Mouse (Mus musculus): ENCODE data around the gene Rnf166. TPM values are rescaled to one million over a fixed set of nuclear protein-coding genes. Genes with fewer than 3 reads are reported as not detected.
A peak's percentile ranks its signal among the peaks of the same experiment; 100 is the strongest.

Gene Rnf166
- polyA plus RNA-seq (2016; fragmentation: Nextera tagmentation; extraction: Ambion mirVana) = 16.6 and 17.3 TPM in 2 replicates

DNA sequence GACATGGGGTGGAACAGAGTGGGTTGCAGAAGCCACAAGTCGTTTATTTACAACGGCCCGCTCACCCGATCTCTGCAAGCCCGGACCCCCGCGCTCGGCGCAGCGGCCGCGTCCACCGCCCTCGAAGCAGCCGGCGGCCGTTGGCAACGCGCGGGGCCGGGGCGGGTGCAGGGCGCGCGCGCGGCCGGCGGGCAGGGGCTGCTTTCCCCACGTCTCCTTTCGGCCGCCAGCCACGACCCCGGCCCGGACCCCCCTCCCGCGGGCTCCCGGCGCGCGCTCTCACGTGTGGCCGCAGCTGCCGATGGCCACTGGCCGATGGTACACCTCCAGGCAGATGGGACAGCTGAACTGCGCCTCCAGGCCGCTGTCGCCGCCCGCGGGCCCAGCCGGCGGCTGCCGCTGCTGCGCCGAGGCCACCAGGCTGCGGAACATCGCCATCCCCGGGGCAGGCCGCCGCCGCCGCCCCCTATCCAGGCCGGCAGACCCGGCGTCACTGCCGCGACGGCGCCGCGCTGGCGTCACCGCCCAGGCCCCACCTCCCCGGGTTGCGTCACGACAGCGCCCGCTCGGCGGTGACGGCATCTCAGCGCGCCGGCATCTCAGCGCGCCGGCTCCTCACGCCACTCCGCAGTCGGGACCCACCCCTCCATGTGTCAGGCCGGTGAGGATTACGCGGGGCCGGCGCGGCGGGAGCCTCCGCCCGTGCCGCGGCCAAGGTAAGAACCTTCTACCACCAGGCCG is at the start of gene Rnf166, which contains the start of gene Ctu2:
TSS of gene Rnf166 (minus strand) at position 485 of the 741 bp plus-strand sequence.
TSS of gene Ctu2 (plus strand) at position 564 of the 741 bp plus-strand sequence.
- H3K9ac ChIP-seq = peak within 1 kb of the TSS; percentile 94
- H3K9me3 ChIP-seq (replicated peaks) = no peaks in the 10 kb centered on the region
- peak within 1 kb of the TSS; percentile 95 for H3K4me2 ChIP-seq
- no peaks in the 10 kb centered on the region for H3K27me3 ChIP-seq (replicated peaks)
- peaks cover 44% of the 10 kb centered on the region for H3K4me1 ChIP-seq
- peaks cover 63% of the 10 kb centered on the region for H3K36me3 ChIP-seq
- under 1% methylated on average over 84 of the region's 103 CpGs for WGBS (ENCODE audit: insufficient replicate concordance)
- H3K27ac ChIP-seq = peak within 1 kb of the TSS; percentile 81
- H3K4me3 ChIP-seq = peak within 1 kb of the TSS; percentile 99
- peak; percentile 85 for ATAC-seq

DNA sequence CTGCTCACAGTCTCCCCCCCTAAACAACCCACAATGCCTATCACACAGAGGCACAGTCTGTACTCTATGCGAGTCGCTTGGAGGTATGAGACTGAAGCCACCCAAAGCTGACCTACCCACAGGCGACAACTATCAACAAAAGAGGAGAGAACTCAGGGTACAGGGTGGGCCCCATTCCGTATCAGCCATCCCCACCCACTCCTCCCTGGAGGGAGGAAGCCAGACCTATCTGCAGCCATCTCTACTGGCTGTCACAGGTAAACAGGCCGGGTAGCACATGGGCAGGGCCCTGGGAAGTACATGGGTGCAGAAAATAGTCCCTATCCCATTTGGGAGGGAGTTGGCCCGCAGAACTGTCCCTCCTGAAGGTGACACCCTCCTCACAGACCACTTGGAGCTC is 49.1 kb upstream of the Rnf166 start:
- Histone ChIP-seq H3K4me1 (peaks cover 82% of the 10 kb centered on the region), H3K4me3 (peak overlapping the region; percentile 24)
- peak; percentile 88 for ATAC-seq

DNA sequence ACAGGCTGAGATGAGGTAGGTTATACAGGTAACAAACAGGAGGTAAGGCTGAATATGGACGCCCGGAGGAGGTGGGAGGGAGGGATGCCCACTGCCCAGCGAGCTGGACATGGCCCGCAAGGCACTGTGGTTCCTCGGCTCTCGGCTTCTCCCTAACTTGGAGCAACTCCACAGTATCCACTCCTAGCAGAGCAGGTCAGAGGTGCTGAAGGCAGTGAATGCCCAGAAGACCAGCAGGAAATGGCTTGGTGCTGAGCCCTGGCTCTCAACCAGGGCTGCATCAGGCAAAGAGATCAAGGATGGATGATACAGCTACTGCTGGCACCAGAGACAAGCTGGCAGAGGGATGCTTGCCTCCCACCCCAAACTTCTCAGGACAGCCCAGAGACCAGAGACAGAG is 48.6 kb upstream of the Rnf166 start:
- peak overlapping the region; percentile 24; the same call in 1 of the 2 replicates for H3K4me3 ChIP-seq
- no peaks in the 10 kb centered on the region for H3K9me3 ChIP-seq (replicated peaks)
- peaks cover 49% of the 10 kb centered on the region for H3K36me3 ChIP-seq
- H3K27ac ChIP-seq = peak overlapping the region; percentile 81
- ATAC-seq = 0 out of 2 replicates have a peak, but pooled peaks have one; percentile 3
- peaks cover 87% of the 10 kb centered on the region for H3K4me1 ChIP-seq
- peak overlapping the region; percentile 57 for H3K9ac ChIP-seq
- H3K4me2 ChIP-seq = peak overlapping the region; percentile 61
- 93% methylated on average over 6 of the region's 6 CpGs for WGBS (ENCODE audit: insufficient replicate concordance)
- no peaks in the 10 kb centered on the region for H3K27me3 ChIP-seq (replicated peaks)

More for the DNA sequence above, 49.1 kb upstream of the Rnf166 start:
- H3K27ac ChIP-seq = peak overlapping the region; percentile 81
- no peaks in the 10 kb centered on the region for H3K27me3 ChIP-seq (replicated peaks)
- no peaks in the 10 kb centered on the region for H3K9me3 ChIP-seq (replicated peaks)
- H3K4me2 ChIP-seq = peak overlapping the region; percentile 61
- peaks cover 49% of the 10 kb centered on the region for H3K36me3 ChIP-seq
- peak overlapping the region; percentile 57 for H3K9ac ChIP-seq
- WGBS (ENCODE audit: insufficient replicate concordance) = 25% methylated on average over 6 of the region's 6 CpGs

DNA sequence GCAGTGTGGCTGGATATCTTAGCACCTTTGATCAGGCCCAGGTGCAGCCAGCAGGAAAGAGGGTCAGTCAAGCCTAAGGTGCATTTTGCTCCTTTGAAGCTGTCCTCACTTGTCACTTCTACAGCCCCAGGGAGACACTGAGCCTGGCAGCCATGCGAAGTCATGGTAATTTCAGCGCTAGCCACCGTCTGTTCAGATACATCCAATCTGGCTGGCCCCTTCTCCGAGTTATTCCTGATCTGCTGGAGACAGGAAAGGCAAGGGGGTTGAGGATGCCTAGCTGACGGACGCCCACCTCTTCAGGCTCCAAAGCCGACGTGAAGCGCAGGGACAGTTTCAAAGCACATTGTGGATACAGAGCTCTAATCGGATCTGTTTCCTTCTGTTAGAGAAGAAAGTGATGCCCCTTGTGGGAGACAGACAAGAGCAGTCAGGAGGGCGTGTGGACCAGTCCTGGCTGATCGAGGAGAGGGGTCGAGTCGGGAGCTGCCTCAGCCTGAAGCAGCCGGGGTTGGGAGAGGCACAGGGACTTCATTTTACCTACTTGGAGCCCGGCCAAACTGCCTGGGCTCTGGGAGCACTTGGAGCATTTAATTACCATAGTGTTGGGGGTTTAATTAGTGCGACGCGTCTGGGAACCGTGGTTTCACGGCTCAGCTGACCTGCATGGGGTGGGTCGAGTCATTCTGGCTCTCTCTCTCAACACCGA is 47.9 kb upstream of the Rnf166 start:
- WGBS (ENCODE audit: insufficient replicate concordance) = 42% methylated on average over 23 of the region's 23 CpGs
- H3K4me1 ChIP-seq = peaks cover 94% of the 10 kb centered on the region
- peak overlapping the region; percentile 52 for H3K9ac ChIP-seq
- peak overlapping the region; percentile 81 for H3K27ac ChIP-seq
- peak overlapping the region; percentile 61 for H3K4me2 ChIP-seq
- no peak overlapping the region for H3K4me3 ChIP-seq
- no peaks in the 10 kb centered on the region for H3K27me3 ChIP-seq (replicated peaks)
- no peak for ATAC-seq
- peaks cover 44% of the 10 kb centered on the region for H3K36me3 ChIP-seq
- no peaks in the 10 kb centered on the region for H3K9me3 ChIP-seq (replicated peaks)

DNA sequence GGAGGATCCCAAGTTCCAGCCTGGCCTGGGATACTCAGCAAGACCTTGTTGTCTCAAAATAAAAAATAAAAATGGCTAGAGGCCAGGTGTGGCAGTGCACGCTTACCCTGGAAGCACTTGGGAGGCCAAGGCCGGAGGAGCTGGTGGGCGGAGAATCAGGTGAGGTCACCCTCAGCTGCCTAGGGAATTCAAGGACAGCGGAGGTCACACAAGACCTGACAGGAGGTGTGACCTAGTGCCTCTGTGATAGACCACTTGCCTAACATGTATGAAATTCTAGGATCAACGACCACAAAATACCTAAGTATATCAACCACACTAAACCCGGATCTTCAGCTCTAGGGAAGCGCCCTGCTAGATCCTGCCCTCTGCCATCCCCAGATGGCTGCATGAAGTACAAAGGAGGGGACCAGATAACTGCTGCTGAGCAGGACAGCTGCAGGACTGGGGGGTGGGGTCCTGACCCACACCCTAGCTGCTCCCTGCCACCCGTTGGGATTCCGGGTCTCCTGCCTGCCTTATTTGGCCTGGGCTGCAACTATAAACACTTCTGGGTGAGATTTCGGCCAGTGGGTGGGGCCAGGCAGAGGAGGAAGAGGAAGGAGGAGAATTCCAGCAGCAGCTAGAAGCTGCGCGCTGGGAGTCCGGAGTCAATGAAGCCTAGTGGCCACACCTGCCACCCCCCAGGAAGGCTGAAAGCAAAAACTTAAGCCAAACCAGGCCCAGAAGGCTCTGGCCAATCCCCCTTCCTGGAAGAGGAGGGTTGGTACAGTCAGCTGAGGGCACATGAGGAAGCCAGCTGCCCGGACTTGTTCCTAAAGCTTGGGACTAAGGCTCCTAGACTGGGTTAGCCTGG is 47.2 kb upstream of the Rnf166 start:
- ATAC-seq = peak; percentile 24

DNA sequence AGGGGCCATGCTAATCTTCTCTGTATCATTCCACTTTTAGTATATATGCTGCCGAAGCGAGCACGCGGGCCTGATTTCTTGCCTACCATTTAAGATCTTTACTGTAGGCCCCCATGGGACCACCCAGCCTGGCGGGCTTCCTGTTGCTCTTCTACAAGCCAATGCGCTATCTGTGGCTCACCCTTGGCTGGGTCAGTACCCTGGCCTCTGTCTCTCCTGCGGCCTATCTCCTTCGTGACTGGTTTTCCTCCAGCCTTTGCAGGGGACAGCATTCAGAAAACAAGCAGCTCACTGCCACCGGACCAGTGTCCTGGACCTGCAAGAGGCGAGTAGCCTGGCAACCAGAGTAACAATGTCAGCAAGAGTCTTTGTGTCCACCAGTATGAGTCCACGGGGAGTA is 44.7 kb upstream of the Rnf166 start:
- no peak for ATAC-seq
- Histone ChIP-seq H3K27ac (peak overlapping the region; percentile 32), H3K4me2 (no peak overlapping the region), H3K27me3 (replicated peaks) (no peaks in the 10 kb centered on the region), H3K9ac (peak overlapping the region; percentile 47; the same call in 1 of the 2 replicates), H3K4me3 (no peak overlapping the region), H3K4me1 (peaks cover 94% of the 10 kb centered on the region), H3K9me3 (replicated peaks) (no peaks in the 10 kb centered on the region), H3K36me3 (peaks cover 49% of the 10 kb centered on the region)
- 45% methylated on average over 11 of the region's 11 CpGs for WGBS (ENCODE audit: insufficient replicate concordance)

More for the DNA sequence above, 47.2 kb upstream of the Rnf166 start:
- H3K4me3 ChIP-seq = no peak overlapping the region
- H3K27me3 ChIP-seq (replicated peaks) = no peaks in the 10 kb centered on the region
- H3K9me3 ChIP-seq (replicated peaks) = no peaks in the 10 kb centered on the region
- peaks cover 44% of the 10 kb centered on the region for H3K36me3 ChIP-seq
- 58% methylated on average over 14 of the region's 14 CpGs for WGBS (ENCODE audit: insufficient replicate concordance)
- peak overlapping the region; percentile 81 for H3K27ac ChIP-seq
- H3K4me2 ChIP-seq = peak overlapping the region; percentile 61
- H3K9ac ChIP-seq = peak overlapping the region; percentile 52
- peaks cover 98% of the 10 kb centered on the region for H3K4me1 ChIP-seq

DNA sequence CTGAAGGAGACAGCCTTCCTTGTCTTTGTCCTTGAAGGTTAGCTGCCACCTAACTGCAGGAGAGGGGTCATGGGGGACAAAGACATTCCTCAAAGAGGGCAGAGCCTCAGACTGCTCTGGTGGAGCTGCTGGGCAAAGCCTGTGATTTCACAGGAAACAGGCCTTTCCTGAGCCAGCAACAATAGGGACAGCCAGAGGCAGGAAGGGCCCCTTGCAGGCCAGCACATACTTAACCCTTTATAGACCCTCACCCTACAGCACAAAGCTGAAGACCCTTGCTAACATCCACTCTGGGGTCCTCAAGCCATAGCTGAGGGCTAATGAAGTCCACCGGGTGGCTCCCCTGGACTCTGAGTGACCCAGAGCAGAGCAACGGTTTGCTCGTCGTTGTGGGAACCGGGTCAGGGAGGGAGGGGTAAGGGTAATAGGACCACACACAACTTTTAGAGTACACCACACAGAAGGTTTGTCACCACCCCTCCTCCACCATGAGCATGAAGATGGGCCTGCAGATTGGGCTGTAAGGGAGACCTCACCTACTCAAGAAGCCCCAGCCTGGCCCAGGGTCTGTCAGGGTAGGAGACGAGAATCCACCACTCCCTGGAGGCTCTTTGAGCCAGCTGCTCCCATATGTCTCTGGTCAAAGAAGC is 41.8 kb upstream of the Rnf166 start:
- Histone ChIP-seq H3K27me3 (replicated peaks) (no peaks in the 10 kb centered on the region), H3K27ac (peak overlapping the region; percentile 66), H3K9ac (no peak overlapping the region), H3K36me3 (peaks cover 67% of the 10 kb centered on the region), H3K4me2 (peak overlapping the region; percentile 15), H3K4me3 (no peak overlapping the region), H3K9me3 (replicated peaks) (no peaks in the 10 kb centered on the region), H3K4me1 (peaks cover 72% of the 10 kb centered on the region)
- 24% methylated on average over 6 of the region's 6 CpGs for WGBS (ENCODE audit: insufficient replicate concordance)
- ATAC-seq = no peak

DNA sequence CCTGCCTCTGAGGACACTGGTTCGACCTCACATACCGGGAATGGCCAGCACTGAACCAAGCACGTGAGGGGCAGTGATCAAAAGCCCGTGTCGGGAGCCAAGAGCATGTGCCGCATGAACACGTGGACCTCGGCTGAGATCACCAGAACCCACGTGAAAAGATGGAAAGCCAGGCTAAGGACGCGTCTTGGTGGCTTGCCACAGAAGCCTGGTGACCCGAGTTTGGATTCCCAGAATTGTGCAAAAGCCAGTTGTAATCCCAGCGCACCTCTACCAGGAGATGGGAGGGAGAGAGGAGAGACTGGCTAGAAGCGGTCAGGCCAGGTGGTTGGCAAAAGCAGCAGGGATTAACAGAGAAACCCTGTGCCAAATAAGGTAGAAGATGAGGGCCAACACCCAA is 39.8 kb upstream of the Rnf166 start:
- Histone ChIP-seq H3K36me3 (peaks cover 84% of the 10 kb centered on the region), H3K27ac (no peak overlapping the region), H3K9ac (no peak overlapping the region), H3K4me2 (no peak overlapping the region), H3K4me3 (no peak overlapping the region), H3K4me1 (peaks cover 74% of the 10 kb centered on the region), H3K9me3 (replicated peaks) (no peaks in the 10 kb centered on the region), H3K27me3 (replicated peaks) (no peaks in the 10 kb centered on the region)
- 90% methylated on average over 14 of the region's 14 CpGs for WGBS (ENCODE audit: insufficient replicate concordance)
- no peak for ATAC-seq

DNA sequence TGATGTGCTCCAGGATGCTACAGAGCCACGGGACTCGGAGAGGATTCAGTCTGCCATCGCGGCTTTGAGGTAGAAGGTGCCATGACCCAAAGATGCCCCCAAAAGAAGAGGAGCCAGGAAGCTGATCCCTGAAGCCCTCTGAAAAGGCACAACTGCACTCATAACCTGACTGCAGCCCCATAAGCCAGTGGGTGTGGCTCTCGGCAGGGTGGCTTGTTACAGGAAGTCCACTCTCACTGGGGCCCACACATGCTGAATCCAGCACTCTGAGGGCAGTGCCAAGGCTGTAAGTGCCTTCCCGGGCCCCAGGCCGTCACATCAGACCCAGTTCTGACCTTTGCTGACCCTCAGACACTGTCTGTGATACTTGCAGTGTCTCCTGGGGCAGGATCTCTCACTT is 36.5 kb upstream of the Rnf166 start:
- Histone ChIP-seq H3K36me3 (peaks cover 87% of the 10 kb centered on the region), H3K27me3 (replicated peaks) (no peaks in the 10 kb centered on the region), H3K27ac (0 out of 2 replicates have a peak overlapping the region, but pooled peaks have one; percentile 16)

DNA sequence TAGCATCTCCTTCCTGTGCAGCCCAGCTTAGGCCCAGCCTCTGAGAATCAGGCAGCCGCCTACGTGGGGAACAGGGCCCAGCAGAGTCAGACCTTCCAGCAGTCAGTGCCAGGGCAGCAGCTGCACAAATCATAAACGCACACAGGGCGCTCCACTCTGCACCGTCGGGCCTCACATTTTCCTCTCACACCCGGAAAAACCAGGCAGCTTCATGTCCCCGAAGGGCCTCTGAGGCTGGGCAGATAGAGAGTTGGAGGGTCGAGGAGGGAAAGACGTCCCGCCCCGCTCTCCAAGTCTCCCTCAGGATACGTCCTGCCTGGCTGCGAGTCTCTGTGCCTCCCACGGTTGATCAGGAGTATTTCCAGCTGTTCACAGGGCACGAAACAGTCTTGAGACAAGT is 35.7 kb upstream of the Rnf166 start:
- Histone ChIP-seq H3K4me1 (peaks cover 53% of the 10 kb centered on the region), H3K9me3 (replicated peaks) (no peaks in the 10 kb centered on the region), H3K27ac (peak overlapping the region; percentile 16), H3K9ac (no peak overlapping the region), H3K36me3 (peaks cover 87% of the 10 kb centered on the region), H3K4me3 (no peak overlapping the region), H3K4me2 (no peak overlapping the region), H3K27me3 (replicated peaks) (no peaks in the 10 kb centered on the region)
- no peak for ATAC-seq
- 83% methylated on average over 16 of the region's 16 CpGs for WGBS (ENCODE audit: insufficient replicate concordance)

More for the DNA sequence above, 36.5 kb upstream of the Rnf166 start:
- H3K9me3 ChIP-seq (replicated peaks) = no peaks in the 10 kb centered on the region
- no peak for ATAC-seq
- H3K9ac ChIP-seq = no peak overlapping the region
- H3K4me1 ChIP-seq = peaks cover 62% of the 10 kb centered on the region
- 83% methylated on average over 7 of the region's 7 CpGs for WGBS (ENCODE audit: insufficient replicate concordance)
- no peak overlapping the region for H3K4me2 ChIP-seq
- no peak overlapping the region for H3K4me3 ChIP-seq

DNA sequence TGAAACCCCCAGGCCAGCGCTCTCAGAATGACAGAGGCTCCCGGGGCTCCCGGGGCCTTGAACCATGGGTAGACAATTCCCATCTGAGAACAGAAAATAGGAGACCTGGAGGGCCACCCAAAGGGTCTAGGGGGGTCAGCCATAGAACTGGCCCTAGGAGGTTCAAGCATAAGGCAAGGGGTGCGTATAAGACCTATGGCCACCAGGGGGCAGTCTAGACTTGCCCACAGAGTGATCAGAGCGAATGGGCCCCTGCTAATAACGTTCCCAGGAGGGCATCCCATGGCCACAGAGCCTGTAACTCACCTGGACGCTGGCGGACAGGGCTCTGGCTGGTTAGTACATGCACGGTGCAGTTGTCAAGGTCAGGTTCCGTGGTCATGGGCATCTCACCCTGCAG is 25.0 kb upstream of the Rnf166 start:
- no peak overlapping the region for H3K9ac ChIP-seq
- H3K27ac ChIP-seq = no peak overlapping the region
- peak; percentile 62 for ATAC-seq
- no peak overlapping the region for H3K4me2 ChIP-seq
- peaks cover 100% of the 10 kb centered on the region for H3K36me3 ChIP-seq
- no peaks in the 10 kb centered on the region for H3K9me3 ChIP-seq (replicated peaks)
- 42% methylated on average over 10 of the region's 10 CpGs for WGBS (ENCODE audit: insufficient replicate concordance)
- H3K27me3 ChIP-seq (replicated peaks) = no peaks in the 10 kb centered on the region
- H3K4me3 ChIP-seq = no peak overlapping the region
- H3K4me1 ChIP-seq = no peaks in the 10 kb centered on the region
